Mouse (Mus musculus): ENCODE results near the gene Ehd4.

The Ehd4 gene

GRCm38 (mm10) chr2:120154361-120154894 lies at the start of gene Ehd4:
TSS of gene Ehd4 (minus strand) at chr2:120154606.
- DNase-seq (ENCODE audit: low read depth, low spot score), result peak; percentile 98

- DNase-seq (ENCODE audit: low read depth, low spot score), result no peak
Observed at GRCm38 (mm10) chr2:120203742-120204141, 49.3 kb upstream of the Ehd4 start.

GRCm38 (mm10) chr2:120200077-120200476 lies 45.7 kb upstream of the Ehd4 start:
- DNase-seq (ENCODE audit: low read depth, low spot score), result no peak

- no peak for DNase-seq (ENCODE audit: low read depth, low spot score)
Observed at GRCm38 (mm10) chr2:120188174-120188573, 33.8 kb upstream of the Ehd4 start.

DNA sequence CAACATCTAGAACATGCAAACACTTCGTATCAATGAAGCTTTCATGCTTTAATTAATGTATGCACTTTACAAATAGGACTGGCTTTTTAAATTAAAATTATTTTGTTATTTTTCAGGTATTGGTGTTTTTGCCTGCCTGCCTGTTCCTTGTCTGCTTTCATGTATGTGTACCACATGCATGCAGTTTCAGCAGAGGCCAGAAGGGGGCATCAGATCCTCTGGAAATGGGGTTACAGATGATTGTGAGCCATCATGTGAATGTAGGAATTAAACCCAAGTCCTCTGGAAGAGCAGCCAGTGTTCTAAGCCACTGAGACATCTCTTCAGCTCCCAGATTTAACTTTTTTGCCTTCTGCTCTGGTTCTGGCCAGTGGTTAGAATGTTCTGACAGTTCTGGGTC lies 33.2 kb upstream of the Ehd4 start:
- DNase-seq (ENCODE audit: low read depth, low spot score), result no peak

- no peak for DNase-seq (ENCODE audit: low read depth, low spot score)
Observed at GRCm38 (mm10) chr2:120185527-120186276, 31.3 kb upstream of the Ehd4 start.

- no peak for DNase-seq (ENCODE audit: low read depth, low spot score)
Observed at GRCm38 (mm10) chr2:120178936-120179335, 24.5 kb upstream of the Ehd4 start.

- DNase-seq (ENCODE audit: low read depth, low spot score), result peak; percentile 19
Observed at GRCm38 (mm10) chr2:120173718-120174117, 19.3 kb upstream of the Ehd4 start.

GRCm38 (mm10) chr2:120171362-120171761 lies 17.0 kb upstream of the Ehd4 start:
- DNase-seq (ENCODE audit: low read depth, low spot score), result no peak

- peak; percentile 32 for DNase-seq (ENCODE audit: low read depth, low spot score)
Observed at GRCm38 (mm10) chr2:120170726-120171125, 16.3 kb upstream of the Ehd4 start.

DNA sequence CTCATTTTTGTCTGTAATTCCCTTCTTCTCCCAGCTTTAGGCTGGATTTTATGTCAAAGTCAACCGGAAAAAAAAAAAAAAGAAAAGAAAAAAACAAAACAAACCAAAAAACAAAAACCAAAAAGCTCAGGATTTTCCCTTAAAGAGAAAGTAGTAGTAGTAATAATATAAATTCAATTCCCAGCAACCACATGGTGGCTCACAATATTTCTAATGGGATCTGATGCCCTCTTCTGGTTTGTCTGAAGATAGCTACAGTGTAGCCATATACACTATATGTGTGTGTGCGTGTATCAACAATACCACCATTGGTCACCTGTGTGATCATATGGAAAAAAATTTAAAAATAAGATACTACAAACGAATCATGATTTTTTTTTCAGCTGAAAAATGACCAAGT lies 15.0 kb upstream of the Ehd4 start:
- no peak for DNase-seq (ENCODE audit: low read depth, low spot score)

DNA sequence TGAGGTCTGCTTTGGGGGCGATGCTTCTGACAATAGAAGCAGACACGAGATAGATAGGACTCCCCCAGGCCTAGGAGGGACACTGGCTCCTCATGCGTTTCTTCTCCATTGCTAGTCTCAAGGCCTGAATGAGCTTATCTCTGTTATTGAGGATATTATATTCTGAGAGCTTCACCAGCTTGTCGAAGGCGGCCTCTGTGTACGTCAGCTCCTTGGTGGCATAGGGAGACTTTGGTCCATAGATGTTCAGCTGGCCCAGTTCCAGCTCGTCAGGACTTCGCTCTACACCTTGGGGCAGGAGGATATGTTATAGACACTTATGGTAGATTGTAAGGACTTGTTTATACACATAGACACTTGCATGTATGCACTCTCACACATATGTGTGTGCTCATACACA lies 13.4 kb upstream of the Ehd4 start:
- DNase-seq (ENCODE audit: low read depth, low spot score), result no peak

GRCm38 (mm10) chr2:120165474-120165873 lies 11.1 kb upstream of the Ehd4 start:
- no peak for DNase-seq (ENCODE audit: low read depth, low spot score)

DNA sequence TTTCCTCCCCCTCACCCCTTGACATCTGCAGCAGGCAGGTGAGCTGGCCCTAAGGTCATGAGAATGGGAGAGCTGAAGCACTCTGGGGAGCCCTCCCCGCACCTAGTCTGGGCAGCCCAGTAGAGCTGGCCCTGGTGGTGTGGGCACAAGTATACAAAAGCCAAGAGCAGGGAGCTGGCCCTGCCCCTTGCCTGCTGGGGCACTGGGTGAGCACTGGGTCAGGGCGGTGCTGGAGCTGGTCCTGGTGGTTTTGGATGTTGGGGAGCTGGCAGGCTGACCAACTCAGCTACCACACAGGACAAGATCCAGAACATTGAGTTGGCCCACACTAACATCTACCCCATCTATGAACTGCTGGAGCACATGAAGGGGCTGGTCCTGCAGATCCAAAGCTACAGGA lies 5.0 kb upstream of the Ehd4 start:
- DNase-seq (ENCODE audit: low read depth, low spot score), result no peak

GRCm38 (mm10) chr2:120158846-120159245 lies 4.4 kb upstream of the Ehd4 start:
- no peak for DNase-seq (ENCODE audit: low read depth, low spot score)

DNA sequence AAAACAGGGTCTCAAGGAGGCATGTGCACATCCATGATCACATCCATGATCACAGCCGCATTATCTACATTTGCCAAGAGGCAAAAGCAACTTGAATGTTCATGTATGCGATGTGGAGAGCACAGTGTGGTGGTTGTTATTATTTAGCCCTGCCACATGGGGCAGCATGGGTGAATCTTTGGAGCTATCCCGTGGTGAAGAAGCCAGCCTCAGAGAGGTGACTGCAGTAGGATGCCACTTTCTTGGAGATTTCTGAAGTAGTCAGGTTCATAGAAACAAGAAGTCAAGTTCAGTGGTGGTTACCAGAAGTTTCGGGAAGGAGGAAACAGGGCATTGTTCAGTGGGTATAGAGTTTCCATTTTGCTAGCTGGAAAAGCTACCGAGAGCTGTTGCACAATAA lies 3.6 kb upstream of the Ehd4 start:
- DNase-seq (ENCODE audit: low read depth, low spot score), result no peak

GRCm38 (mm10) chr2:120157606-120158005 lies 3.2 kb upstream of the Ehd4 start:
- no peak for DNase-seq (ENCODE audit: low read depth, low spot score)

- DNase-seq (ENCODE audit: low read depth, low spot score), result peak; percentile 25
Observed at GRCm38 (mm10) chr2:120153586-120154360, 633 bp downstream of the Ehd4 start.

DNA sequence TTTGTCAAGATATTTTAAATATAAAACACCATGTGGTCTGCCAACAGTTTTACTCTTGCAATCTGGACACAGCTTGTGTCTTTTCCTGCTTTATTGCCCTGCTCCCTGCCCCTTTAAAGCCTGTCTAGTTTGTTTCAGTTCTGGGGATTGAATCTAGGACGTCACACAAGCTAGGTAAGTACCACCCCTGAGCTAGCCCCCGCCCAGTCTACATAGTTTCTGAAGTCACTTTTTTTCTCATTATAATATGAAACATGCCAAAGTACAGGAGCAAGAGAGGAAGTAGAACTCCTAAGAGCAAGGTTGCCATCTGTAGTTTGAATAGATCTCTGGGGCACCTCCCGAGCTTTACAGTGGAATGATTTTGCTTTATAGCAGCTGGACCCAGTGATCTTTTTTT lies 3.8 kb downstream of the Ehd4 start:
- DNase-seq (ENCODE audit: low read depth, low spot score), result no peak

DNA sequence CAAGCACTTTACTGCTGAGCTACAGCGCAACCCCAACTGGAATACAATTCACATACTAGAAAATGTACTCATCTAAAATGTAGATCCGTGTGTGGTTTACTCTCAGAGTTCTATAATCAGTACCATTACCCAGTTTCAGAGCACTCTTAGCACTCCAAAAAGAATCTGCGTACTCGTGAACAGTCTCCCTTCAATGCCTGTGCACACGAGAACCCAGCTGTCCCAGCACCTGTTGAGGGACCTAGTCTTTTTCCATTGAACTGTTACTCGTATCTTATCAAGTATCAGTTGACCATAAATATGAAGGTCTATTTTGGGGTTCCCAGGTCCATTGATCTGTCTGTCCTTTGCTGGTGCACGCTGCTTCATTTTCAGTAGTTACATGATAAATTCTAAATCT lies 4.8 kb downstream of the Ehd4 start:
- no peak for DNase-seq (ENCODE audit: low read depth, low spot score)

- no peak for DNase-seq (ENCODE audit: low read depth, low spot score)
Observed at GRCm38 (mm10) chr2:120147999-120148398, 6.4 kb downstream of the Ehd4 start.

- no peak for DNase-seq (ENCODE audit: low read depth, low spot score)
Observed at GRCm38 (mm10) chr2:120147364-120147763, 7.0 kb downstream of the Ehd4 start.

GRCm38 (mm10) chr2:120146543-120146942 lies 7.9 kb downstream of the Ehd4 start:
- DNase-seq (ENCODE audit: low read depth, low spot score), result no peak

Measured in c-Kit-negative CD71-positive TER-119-positive erythroid progenitor cells, embryonic 14.5 days (primary cell).